Mouse (Mus musculus): ENCODE measurements around the gene Slc6a5.

Slc6a5 gene

DNA sequence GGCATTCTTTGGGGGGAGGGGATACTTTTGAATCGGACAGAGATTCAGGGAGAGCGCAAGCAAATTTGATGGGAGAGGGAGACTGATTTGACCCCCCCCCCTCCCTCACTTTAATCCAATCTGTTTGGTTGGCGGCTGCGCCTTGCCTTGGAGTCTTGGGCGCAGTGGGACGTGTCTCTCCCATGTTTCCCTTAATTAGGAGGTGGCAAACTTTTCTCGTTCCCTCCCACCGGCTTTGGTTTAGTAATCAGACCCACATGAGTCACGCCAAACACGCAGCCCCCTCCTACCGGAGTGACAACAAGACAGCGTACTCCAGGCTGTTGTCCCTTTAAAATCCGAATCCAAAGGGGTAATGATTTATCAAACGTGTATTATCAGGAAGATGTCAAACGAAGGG lies at the start of gene Slc6a5:
Slc6a5 (plus strand) TSS at position 297 of the 400 bp plus-strand sequence.
- DNase-seq = peak; percentile 14

DNA sequence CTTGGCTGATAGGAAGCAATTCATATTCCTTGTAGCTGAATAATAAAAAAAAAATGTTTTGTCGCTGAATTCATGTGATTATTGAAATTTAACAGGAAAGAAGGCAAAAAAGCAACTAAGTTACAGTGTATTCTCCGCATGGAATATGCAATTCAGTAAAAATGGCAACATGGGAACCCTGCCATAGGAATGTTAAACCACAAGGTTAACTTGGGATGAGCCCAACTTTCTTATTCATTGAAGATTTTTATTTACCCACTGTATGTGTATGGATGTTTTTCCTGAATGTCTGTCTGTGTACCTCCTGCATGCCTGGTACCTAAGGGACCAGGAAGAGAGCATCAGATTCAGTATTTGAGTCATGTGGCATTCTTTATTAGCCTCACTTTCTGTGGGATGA lies 48.8 kb upstream of the Slc6a5 start:
- DNase-seq = no peak

GRCm38 (mm10) chr7:49863753-49864152 lies 46.2 kb upstream of the Slc6a5 start:
- no peak for DNase-seq

GRCm38 (mm10) chr7:49869656-49870055 lies 40.3 kb upstream of the Slc6a5 start:
- DNase-seq = no peak

DNA sequence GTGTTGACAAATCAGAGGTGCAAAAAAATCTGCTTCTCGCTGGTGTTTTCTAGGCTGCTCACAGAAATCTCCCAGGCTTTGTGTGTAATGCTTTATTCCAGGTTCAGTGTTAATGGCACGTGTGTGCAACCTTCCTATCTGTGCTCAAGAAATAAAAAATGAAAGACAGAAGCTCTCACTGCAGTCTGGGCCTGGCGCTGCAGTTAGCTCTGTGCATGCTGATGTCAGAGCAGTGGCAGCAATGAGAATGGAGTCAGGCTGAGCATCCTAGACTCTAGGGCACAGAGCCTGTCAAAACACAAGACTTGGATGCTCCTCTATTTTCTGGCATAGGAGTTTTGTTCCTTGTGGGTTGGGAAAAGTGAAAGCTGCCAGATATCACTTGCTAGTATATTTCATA lies 39.7 kb upstream of the Slc6a5 start:
- DNase-seq = no peak

- no peak for DNase-seq
Measured at GRCm38 (mm10) chr7:49877307-49877706, 32.6 kb upstream of the Slc6a5 start.

DNA sequence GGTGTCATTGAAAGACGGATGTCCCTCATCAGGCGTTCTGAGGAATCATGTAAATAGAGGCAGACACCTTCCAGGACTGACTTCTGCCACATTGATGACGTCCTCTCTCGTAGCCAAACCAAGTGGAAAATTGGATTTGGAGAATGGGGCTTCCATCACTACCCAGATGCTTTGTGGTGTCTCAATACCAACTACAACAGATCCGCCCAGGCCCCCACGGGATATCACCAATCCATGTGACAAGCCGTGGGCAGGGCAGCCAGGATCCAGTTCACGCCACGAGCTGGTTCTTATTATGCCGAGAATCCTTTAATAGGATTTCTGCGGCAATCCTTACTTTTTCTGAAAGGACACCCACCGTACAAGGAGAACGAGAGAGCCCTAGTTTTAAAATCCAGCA lies 30.9 kb upstream of the Slc6a5 start:
- no peak for DNase-seq

GRCm38 (mm10) chr7:49879998-49880707 lies 29.8 kb upstream of the Slc6a5 start:
- no peak for DNase-seq

DNA sequence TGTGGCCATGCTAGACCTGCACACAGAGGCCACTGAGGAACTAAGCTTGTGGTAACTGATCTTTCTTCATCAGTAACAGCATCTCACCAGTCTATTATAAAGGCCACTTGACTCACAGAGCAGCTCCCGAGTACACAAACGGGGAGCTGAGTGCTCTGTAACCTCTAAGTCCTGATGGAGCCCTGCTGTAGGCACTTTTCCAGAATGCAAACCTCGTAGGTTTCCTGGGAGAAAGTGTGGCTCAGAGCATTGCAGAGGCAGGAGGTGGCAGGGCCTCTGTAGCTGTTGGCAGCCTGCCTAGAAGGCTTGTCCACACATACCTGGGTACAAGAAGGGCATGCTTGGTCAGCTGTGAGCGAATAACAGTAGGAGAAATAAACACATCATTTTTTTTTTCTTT lies 27.7 kb upstream of the Slc6a5 start:
- DNase-seq = peak; percentile 83

DNA sequence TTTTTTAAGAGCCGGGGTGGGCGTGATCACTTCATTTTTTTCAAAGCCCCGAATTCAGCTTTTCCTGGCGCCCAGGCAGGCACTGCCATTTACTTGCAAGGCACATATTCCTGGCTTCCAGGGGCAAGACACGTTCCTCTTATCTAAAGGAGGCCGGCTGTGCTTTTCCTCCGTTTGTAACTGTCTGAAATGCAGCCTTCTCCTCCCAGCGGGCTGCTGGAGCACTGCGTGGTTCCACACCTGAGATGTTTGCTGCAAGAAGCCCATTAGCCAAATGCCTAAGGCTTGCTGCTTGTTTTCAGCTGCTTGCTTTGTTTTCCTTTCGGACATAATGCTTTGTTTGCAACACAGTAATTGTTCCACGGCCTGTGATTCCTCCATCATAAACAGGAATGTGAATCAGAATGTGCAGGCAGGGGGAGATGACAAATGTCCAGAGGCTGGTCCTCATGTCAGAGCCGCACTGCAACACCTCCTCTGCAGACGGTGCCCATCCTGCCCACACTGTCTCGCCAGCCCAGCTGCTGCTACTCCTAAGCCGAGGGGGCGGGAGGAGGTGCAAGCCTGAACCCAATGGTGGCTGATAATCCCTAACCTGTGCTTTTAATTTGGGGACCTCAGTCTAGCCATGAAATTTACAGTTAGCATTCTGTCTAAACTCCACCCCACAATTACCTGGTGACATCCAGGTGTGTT lies 27.1 kb upstream of the Slc6a5 start:
- DNase-seq = no peak

- DNase-seq = no peak
Measured at GRCm38 (mm10) chr7:49887776-49888390, 22.1 kb upstream of the Slc6a5 start.

GRCm38 (mm10) chr7:49894786-49895185 lies 15.2 kb upstream of the Slc6a5 start:
- no peak for DNase-seq

GRCm38 (mm10) chr7:49895296-49895695 lies 14.7 kb upstream of the Slc6a5 start:
- no peak for DNase-seq

- DNase-seq = peak; percentile 88
Measured at GRCm38 (mm10) chr7:49902003-49902552, 7.9 kb upstream of the Slc6a5 start.

- DNase-seq = no peak
Measured at GRCm38 (mm10) chr7:49907191-49908171, 2.5 kb upstream of the Slc6a5 start.

DNA sequence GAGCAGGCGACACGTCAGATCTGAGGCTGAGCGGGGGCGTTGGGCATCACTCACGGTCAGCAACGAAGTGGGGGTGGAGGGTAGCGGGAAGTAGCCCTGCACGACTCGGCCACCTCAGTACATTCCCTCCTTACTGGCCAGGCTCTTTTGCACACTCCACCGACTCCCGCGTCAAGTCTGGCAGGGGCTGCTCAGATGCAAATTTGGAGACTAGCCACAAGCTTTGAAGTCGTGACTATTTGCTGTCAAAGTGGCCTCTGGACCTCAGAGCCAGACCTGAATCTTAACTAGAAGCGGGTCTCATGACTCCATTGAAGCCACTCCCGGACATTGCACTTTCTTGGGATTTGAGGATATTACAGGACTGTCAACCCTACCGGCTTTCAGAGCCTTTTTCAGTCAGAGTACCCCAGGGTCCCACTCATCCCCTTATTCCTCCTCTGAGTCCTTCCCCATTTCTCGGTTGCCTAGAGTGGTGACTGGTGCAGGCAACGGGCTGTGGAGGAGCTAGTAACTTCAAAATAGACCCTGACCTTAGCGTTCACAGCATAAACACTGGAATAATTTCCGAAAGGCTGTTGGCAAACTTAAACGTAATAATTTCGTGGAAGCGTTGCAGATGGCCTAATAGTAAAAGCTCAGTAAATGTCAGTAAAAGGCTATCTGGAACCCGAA lies 1.6 kb upstream of the Slc6a5 start:
- peak; percentile 86 for DNase-seq

- DNase-seq = peak; percentile 83
Measured at GRCm38 (mm10) chr7:49908990-49909411, 945 bp upstream of the Slc6a5 start.

DNA sequence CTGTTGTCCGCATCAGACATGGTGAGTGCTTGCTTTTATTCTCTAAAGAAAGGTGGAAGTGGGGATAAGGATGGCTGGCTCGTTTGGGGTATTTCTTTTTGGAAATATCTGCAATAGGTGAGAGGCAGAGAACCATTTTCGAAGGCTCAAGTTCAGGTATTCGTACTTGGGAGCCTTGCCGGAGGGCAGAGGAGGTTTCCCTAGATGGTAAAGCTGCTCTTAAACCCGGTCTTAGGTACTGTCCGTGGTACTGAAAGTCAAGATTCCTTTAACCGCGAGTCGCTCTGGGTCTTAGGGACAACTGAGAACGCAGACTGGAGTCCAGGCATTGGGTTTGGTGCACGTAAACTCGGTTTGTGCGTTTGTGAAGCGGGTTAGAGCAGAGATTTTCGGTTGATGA lies 415 bp downstream of the Slc6a5 start:
- peak; percentile 73 for DNase-seq

- DNase-seq = no peak
Measured at GRCm38 (mm10) chr7:49911147-49911946, 1.4 kb downstream of the Slc6a5 start.

DNA sequence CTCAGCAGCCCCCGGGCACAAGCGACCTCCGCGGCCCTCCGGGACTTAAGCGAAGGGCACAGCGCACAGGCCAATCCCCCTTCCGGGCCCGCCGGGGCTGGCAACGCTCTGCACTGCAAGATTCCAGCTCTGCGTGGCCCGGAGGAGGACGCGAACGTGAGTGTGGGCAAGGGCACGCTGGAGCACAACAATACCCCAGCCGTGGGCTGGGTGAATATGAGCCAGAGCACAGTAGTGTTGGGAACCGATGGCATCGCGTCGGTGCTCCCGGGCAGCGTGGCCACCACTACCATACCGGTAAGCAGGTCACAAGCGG lies 2.0 kb downstream of the Slc6a5 start:
- no peak for DNase-seq

- no peak for DNase-seq
Measured at GRCm38 (mm10) chr7:49913164-49913563, 3.2 kb downstream of the Slc6a5 start.

Measured in kidney, adult 9 months (tissue).